Comparison of ENCODE assay signal across 20 mouse cellular contexts in genomic region chr3:37439770-37440169, GRCm38 (mm10). TPM values are rescaled to one million over a fixed set of nuclear protein-coding genes. Genes with fewer than 3 reads are reported as not detected.
DNase-seq lines count a peak whose midpoint lies in the region; ATAC-seq and TF ChIP-seq lines count a peak whose summit lies in the region.
"Had no signal": no experiment of that assay in that cellular context is flagged by ENCODE, and none has a peak within 500 bp of the region (broad histone marks: within the 10 kb centered on the region; RNA-seq: fewer than 3 reads in every experiment).

No protein-coding gene starts in this region.

- WGBS in heart, embryonic 12.5 days = 90% methylated on average over 1 of the region's 1 CpGs
- 82% methylated on average over 1 of the region's 1 CpGs for WGBS in lung, embryonic 14.5 days
- 61% methylated on average over 1 of the region's 1 CpGs for WGBS in lung, adult 2 months

- peaks cover 27% of the 10 kb centered on the region for H3K36me3 ChIP-seq in heart, embryonic 12.5 days
- peaks cover 27% of the 10 kb centered on the region for H3K36me3 ChIP-seq in lung, embryonic 14.5 days (ENCODE audit: insufficient read depth)

- peak; percentile 43 to 53 for DNase-seq in heart, postnatal 10 days
- DNase-seq in lung, embryonic 14.5 days = peak; percentile 61
- no peak for DNase-seq in lung, adult 2 months
- peak; percentile 11 for DNase-seq in NIH3T3 (ENCODE audit: low read depth)
- peak; percentile 45 for DNase-seq in heart, postnatal 4 days
- DNase-seq: adrenal gland, postnatal 36 days; cerebellum, adult 11-12 months; cerebellum, postnatal 14 days; gastrocnemius, adult 2 months; kidney, adult 18-20 months; right cerebral cortex, postnatal 25 days had no signal

- H3K27me3 ChIP-seq in heart, embryonic 12.5 days (replicated peaks) = no peaks in the 10 kb centered on the region
- no peaks in the 10 kb centered on the region for H3K27me3 ChIP-seq in lung, embryonic 14.5 days (ENCODE audit: insufficient read depth, low read length)
- H3K27me3 ChIP-seq: CH12.LX; embryonic facial prominence, embryonic 15.5 days; hindbrain, embryonic 15.5 days; limb, embryonic 12.5 days; liver, embryonic 12.5 days had no signal

- intact Hi-C loops in heart, postnatal 10 days (cut with DNase I) = no loop called here

- no peaks in the 10 kb centered on the region for H3K9me3 ChIP-seq in heart, embryonic 12.5 days (replicated peaks)
- H3K9me3 ChIP-seq in lung, embryonic 14.5 days (ENCODE audit: low read depth, low read length) = no peaks in the 10 kb centered on the region
- H3K9me3 ChIP-seq: embryonic facial prominence, embryonic 15.5 days; hindbrain, embryonic 15.5 days; limb, embryonic 12.5 days; liver, embryonic 12.5 days; midbrain, embryonic 10.5 days had no signal

- H3K4me3 ChIP-seq in heart, embryonic 12.5 days = no peak overlapping the region
- no peak overlapping the region for H3K4me3 ChIP-seq in lung, embryonic 14.5 days (ENCODE audit: low read depth, low read length)
- no peak overlapping the region for H3K4me3 ChIP-seq in lung, adult 2 months (replicated peaks; ENCODE audit: extremely low read depth, low read depth, low read length)
- H3K4me3 ChIP-seq: embryonic facial prominence, embryonic 15.5 days; gastrocnemius, adult 2 months; hindbrain, embryonic 15.5 days; limb, embryonic 12.5 days; liver, embryonic 12.5 days; midbrain, embryonic 10.5 days had no signal

- no peak overlapping the region for H3K4me2 ChIP-seq in heart, embryonic 12.5 days
- no peak overlapping the region for H3K4me2 ChIP-seq in lung, embryonic 14.5 days
- H3K4me2 ChIP-seq: embryonic facial prominence, embryonic 15.5 days; hindbrain, embryonic 15.5 days; limb, embryonic 12.5 days; liver, embryonic 12.5 days had no signal

- TF ChIP-seq CTCF in lung, embryonic 14.5 days (IDR thresholded peaks at IDR 0.05; ENCODE audit: low read depth) = no peak
- TF ChIP-seq CTCF in lung, adult 2 months (IDR thresholded peaks at IDR 0.05; ENCODE audit: insufficient read depth, low read length) = no peak

- H3K4me1 ChIP-seq in heart, embryonic 12.5 days (replicated peaks) = no peaks in the 10 kb centered on the region
- H3K4me1 ChIP-seq in lung, embryonic 14.5 days (ENCODE audit: insufficient read depth) = no peaks in the 10 kb centered on the region
- no peaks in the 10 kb centered on the region for H3K4me1 ChIP-seq in lung, adult 2 months (ENCODE audit: control insufficient read depth, insufficient read depth, low read length)
- H3K4me1 ChIP-seq: embryonic facial prominence, embryonic 15.5 days; hindbrain, embryonic 15.5 days; limb, embryonic 12.5 days; liver, embryonic 12.5 days; midbrain, embryonic 10.5 days had no signal

- no peak overlapping the region for H3K9ac ChIP-seq in heart, embryonic 12.5 days
- no peak overlapping the region for H3K9ac ChIP-seq in lung, embryonic 14.5 days
- H3K9ac ChIP-seq: embryonic facial prominence, embryonic 15.5 days; hindbrain, embryonic 15.5 days; limb, embryonic 12.5 days; liver, embryonic 12.5 days had no signal

- TF ChIP-seq POLR2A in lung, adult 2 months (IDR thresholded peaks at IDR 0.05; ENCODE audit: borderline replicate concordance, extremely low read depth, low read depth, low read length) = no peak

- ATAC-seq in heart, embryonic 12.5 days (ENCODE audit: insufficient number of reproducible peaks, low FRiP score) = no peak
- ATAC-seq in lung, embryonic 14.5 days (ENCODE audit: insufficient read depth) = no peak; the same call in 1 of the 2 replicates
- ATAC-seq in megakaryocyte progenitor cell, adult 5-6 weeks (replicated peaks; ENCODE audit: poor library complexity) = no peak
- ATAC-seq: forebrain, embryonic 16.5 days; liver, embryonic 12.5 days had no signal

- H3K27ac ChIP-seq in heart, embryonic 12.5 days (ENCODE audit: poor library complexity, severe bottlenecking) = no peak overlapping the region
- H3K27ac ChIP-seq in lung, embryonic 14.5 days (ENCODE audit: low read depth) = no peak overlapping the region
- H3K27ac ChIP-seq: embryonic facial prominence, embryonic 15.5 days; gastrocnemius, adult 2 months; hindbrain, embryonic 15.5 days; limb, embryonic 12.5 days; liver, embryonic 12.5 days; midbrain, embryonic 10.5 days had no signal

RNA-seq across cellular contexts. Expression of gene Nudt6, which starts 19.8 kb away (rescaled TPM):
- 10 to 100 TPM; 18.2 to 24.2 TPM for total RNA-seq in heart, postnatal 10 days (2021)
- 10.0 and 12.4 TPM in 2 replicates for polyA plus RNA-seq in heart, embryonic 12.5 days (2016; fragmentation: Nextera tagmentation; extraction: Ambion mirVana)
- polyA plus RNA-seq in lung, embryonic 14.5 days (2014; fragmentation: Nextera tagmentation; extraction: Ambion mirVana) = 4.6 and 7.4 TPM in 2 replicates
- 11.1 TPM in 2 replicates for polyA plus RNA-seq in lung, adult 2 months (2012; rRNA removed)
- 10 to 100 TPM; 15.0 to 15.1 TPM for total RNA-seq in heart, postnatal 4 days (2021)
- 14.4 and 18.0 TPM in 2 replicates for total RNA-seq in megakaryocyte progenitor cell, adult 5-6 weeks (2015)
- 9.1 and 19.9 TPM in 2 replicates for total RNA-seq in megakaryocyte progenitor cell, adult 5-6 weeks (2017)

RNA-seq across cellular contexts. Expression of gene Spata5, which starts 20.1 kb away (rescaled TPM):
- total RNA-seq in heart, postnatal 10 days (2021) = 10 to 100 TPM; 21.1 to 23.3 TPM
- polyA plus RNA-seq in heart, embryonic 12.5 days (2016; fragmentation: Nextera tagmentation; extraction: Ambion mirVana) = 26.4 and 32.2 TPM in 2 replicates
- 36.9 and 42.0 TPM in 2 replicates for polyA plus RNA-seq in lung, embryonic 14.5 days (2014; fragmentation: Nextera tagmentation; extraction: Ambion mirVana)
- polyA plus RNA-seq in lung, adult 2 months (2012; rRNA removed) = 0.92 and 2.4 TPM in 2 replicates
- 10 to 100 TPM; 25.4 to 28.9 TPM for total RNA-seq in heart, postnatal 4 days (2021)
- 68.9 and 78.2 TPM in 2 replicates for total RNA-seq in megakaryocyte progenitor cell, adult 5-6 weeks (2015)
- 126 and 148 TPM in 2 replicates for total RNA-seq in megakaryocyte progenitor cell, adult 5-6 weeks (2017)
